Mouse (Mus musculus): Measurements from ENCODE around the gene Slco2a1.
"Not testable (repeated sequence)": the region's sequence is repeated elsewhere in the genome, so short reads cannot be mapped to it uniquely, and the experiment has no call there.

Gene Slco2a1

GRCm38 (mm10) chr9:103088661-103089060 is 100.1 kb downstream of the Slco2a1 start:
- DNase-seq = no peak

GRCm38 (mm10) chr9:103090116-103090875 is 101.8 kb downstream of the Slco2a1 start:
- DNase-seq = peak; percentile 85

GRCm38 (mm10) chr9:103091039-103091883 is 102.7 kb downstream of the Slco2a1 start:
- DNase-seq = peak; percentile 54

- DNase-seq = peak; percentile 84
Observed at GRCm38 (mm10) chr9:103092248-103092647, 103.7 kb downstream of the Slco2a1 start.

GRCm38 (mm10) chr9:103093681-103094080 is 105.2 kb downstream of the Slco2a1 start:
- DNase-seq = no peak

- DNase-seq = not testable (repeated sequence)
Observed at GRCm38 (mm10) chr9:103108341-103108798, 119.9 kb downstream of the Slco2a1 start.

GRCm38 (mm10) chr9:103108943-103109670 is 120.6 kb downstream of the Slco2a1 start:
- no peak for DNase-seq

- DNase-seq = peak; percentile 30
Observed at GRCm38 (mm10) chr9:103109911-103110310, 121.4 kb downstream of the Slco2a1 start.

GRCm38 (mm10) chr9:103110727-103111501 is 122.4 kb downstream of the Slco2a1 start:
- DNase-seq = no peak

- DNase-seq = peak; percentile 90
Observed at GRCm38 (mm10) chr9:103111621-103112470, 123.3 kb downstream of the Slco2a1 start, which contains the start of gene Rab6b. Gene Rab6b, plus strand, starts transcription at chr9:103111787.

GRCm38 (mm10) chr9:103112471-103113271 is 124.2 kb downstream of the Slco2a1 start:
- peak; percentile 82 for DNase-seq

GRCm38 (mm10) chr9:103113351-103113750 is 124.8 kb downstream of the Slco2a1 start:
- peak; percentile 70 for DNase-seq

GRCm38 (mm10) chr9:103114326-103114725 is 125.8 kb downstream of the Slco2a1 start:
- no peak for DNase-seq

- no peak for DNase-seq
Observed at GRCm38 (mm10) chr9:103114901-103115300, 126.4 kb downstream of the Slco2a1 start.

GRCm38 (mm10) chr9:103116941-103117340 is 128.4 kb downstream of the Slco2a1 start:
- no peak for DNase-seq

GRCm38 (mm10) chr9:103117495-103117894 is 129.0 kb downstream of the Slco2a1 start:
- DNase-seq = no peak

GRCm38 (mm10) chr9:103117951-103118350 is 129.4 kb downstream of the Slco2a1 start:
- no peak for DNase-seq

GRCm38 (mm10) chr9:103118651-103119275 is 130.3 kb downstream of the Slco2a1 start:
- no peak for DNase-seq

GRCm38 (mm10) chr9:103119781-103120180 is 131.3 kb downstream of the Slco2a1 start:
- no peak for DNase-seq

- DNase-seq = no peak
Observed at GRCm38 (mm10) chr9:103120231-103120630, 131.7 kb downstream of the Slco2a1 start.

All from cerebellum, adult 11-12 months (tissue).